Comparison of ENCODE assay signal across 23 mouse cellular contexts in the genomic region with DNA sequence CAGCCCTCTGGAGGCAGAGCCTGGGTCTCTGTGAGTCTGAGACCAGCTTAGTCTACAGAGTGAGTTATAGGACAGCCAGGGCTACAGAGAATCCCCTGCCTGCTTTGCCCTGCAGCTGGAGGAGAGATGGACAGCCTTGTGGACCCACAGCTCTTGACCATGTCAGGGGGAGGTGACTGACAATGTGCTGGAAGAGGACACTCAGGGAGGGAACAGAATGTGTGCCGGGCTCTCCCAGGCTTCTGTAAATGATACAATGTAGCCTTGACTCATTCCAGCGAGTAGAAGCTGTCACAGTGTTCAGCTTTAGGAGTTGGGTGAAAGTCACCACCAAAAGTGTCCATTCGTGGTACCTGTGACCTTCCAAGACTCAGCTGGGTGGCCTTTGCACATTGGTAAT.
"Had no signal": no experiment of that assay in that cellular context is flagged by ENCODE, and none has a peak within 500 bp of the region (broad histone marks: within the 10 kb centered on the region; RNA-seq: fewer than 3 reads in every experiment).

No protein-coding gene starts in this region.

- H3K36me3 ChIP-seq: heart, embryonic 13.5 days; heart, embryonic 15.5 days; hindbrain, embryonic 12.5 days; hindbrain, embryonic 15.5 days; kidney, embryonic 15.5 days; limb, embryonic 13.5 days; limb, embryonic 15.5 days had no signal

- H3K4me3 ChIP-seq: heart, adult 2 months; heart, embryonic 13.5 days; heart, embryonic 15.5 days; hindbrain, embryonic 12.5 days; hindbrain, embryonic 15.5 days; kidney, embryonic 15.5 days; limb, embryonic 13.5 days; limb, embryonic 15.5 days had no signal

- H3K9me3 ChIP-seq: heart, embryonic 13.5 days; heart, embryonic 15.5 days; hindbrain, embryonic 12.5 days; hindbrain, embryonic 15.5 days; kidney, embryonic 15.5 days; limb, embryonic 13.5 days; limb, embryonic 15.5 days had no signal

- H3K27me3 ChIP-seq: heart, embryonic 15.5 days; hindbrain, embryonic 15.5 days; limb, embryonic 13.5 days; limb, embryonic 15.5 days had no signal

- DNase-seq: forebrain, postnatal 0 days; gastrocnemius, postnatal 10 days; gastrocnemius, postnatal 36 days; heart, adult 2 months; heart, postnatal 14 days; heart, postnatal 36 days; kidney, adult 11 months; kidney, adult 2 months; kidney, adult 9 months; kidney, postnatal 14 days; kidney, postnatal 36 days; layer of hippocampus, adult 9-11 months; layer of hippocampus, postnatal 36 days; left cerebral cortex, postnatal 4 days had no signal

- ATAC-seq: forebrain, postnatal 0 days; hindbrain, postnatal 0 days; intestine, embryonic 16.5 days had no signal

- H3K27ac ChIP-seq: heart, embryonic 13.5 days; heart, embryonic 15.5 days; hindbrain, embryonic 12.5 days; hindbrain, embryonic 15.5 days; hindbrain, postnatal 0 days; kidney, embryonic 15.5 days; limb, embryonic 13.5 days; limb, embryonic 15.5 days had no signal
